Mouse (Mus musculus): ENCODE data around the gene Trmu. TPM values are rescaled to one million over a fixed set of nuclear protein-coding genes. Genes with fewer than 3 reads are reported as not detected.

The Trmu gene
- polyA plus RNA-seq (2014; fragmentation: Nextera tagmentation; extraction: Ambion mirVana): 30.4 and 34.6 TPM in 2 replicates

DNA sequence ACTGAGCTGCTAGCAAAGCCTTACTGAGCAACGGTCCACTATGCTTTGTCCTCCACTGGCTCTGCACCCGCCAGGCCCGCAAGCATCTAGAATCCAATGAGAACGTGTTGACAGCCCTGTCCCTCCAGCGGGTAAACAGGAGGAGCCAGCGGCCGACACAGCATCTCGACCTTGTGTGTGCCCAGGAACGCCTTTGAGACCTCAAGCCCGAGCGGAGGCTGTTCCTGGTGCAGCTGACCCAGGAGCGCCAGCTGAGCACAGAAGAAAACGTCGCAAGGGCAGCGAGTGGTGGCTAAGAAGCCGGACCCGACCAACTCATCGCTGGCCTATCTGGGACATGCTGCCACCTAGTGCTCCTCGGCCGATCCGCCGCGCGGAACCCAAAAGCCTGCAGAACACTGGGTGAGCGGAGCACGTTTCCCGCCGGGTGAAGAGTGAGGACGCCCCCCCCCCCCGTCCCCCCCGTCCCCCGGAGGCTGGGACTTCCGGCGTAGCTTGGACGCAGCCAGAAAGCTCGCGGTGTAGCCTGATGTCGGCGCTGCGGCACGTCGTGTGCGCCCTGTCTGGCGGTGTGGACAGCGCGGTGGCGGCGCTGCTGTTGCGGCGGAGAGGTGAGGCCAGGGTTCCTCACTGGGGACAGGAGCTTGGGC, at the start of gene Trmu:
Trmu (plus strand) TSS at position 465 of the 650 bp plus-strand sequence.
- no peaks in the 10 kb centered on the region; the same call in 1 of the 2 replicates for H3K27me3 ChIP-seq (ENCODE audit: control insufficient read depth, insufficient read depth, low read length)

DNA sequence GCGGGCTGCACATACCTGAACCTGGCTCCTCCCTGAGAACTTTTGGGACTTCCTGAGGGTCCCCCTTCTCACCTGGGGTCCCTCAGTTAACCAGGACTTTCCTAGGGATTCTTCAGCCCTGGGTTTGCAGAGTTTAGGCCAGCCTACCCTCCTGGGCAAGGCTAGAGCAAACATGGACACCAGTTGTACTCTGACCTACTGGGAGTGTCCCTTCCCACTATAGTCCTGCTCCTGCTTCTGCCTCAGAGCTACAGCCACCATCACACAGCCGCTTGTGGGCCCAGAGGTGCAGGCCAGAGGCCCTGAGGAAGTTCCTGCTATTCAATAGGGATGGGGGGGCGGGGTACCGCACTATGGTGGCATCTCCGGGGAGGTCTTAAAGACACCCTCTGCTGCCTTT, 49.6 kb upstream of the Trmu start:
- no peak overlapping the region for H3K4me2 ChIP-seq (replicated peaks; ENCODE audit: low read depth, low read length)
- WGBS: 78% methylated on average over 5 of the region's 5 CpGs
- peaks cover 2% of the 10 kb centered on the region; the same call in 1 of the 2 replicates for H3K27me3 ChIP-seq (ENCODE audit: control insufficient read depth, insufficient read depth, low read length)
- no peak overlapping the region for H3K9ac ChIP-seq (ENCODE audit: low read depth, low read length)
- DNase-seq (ENCODE audit: low spot score): no peak
- H3K27ac ChIP-seq (ENCODE audit: low read depth, low read length): no peak overlapping the region
- H3K4me1 ChIP-seq (replicated peaks; ENCODE audit: control insufficient read depth, insufficient read depth, low read length): no peaks in the 10 kb centered on the region
- H3K9me3 ChIP-seq (ENCODE audit: control insufficient read depth, low read length): no peaks in the 10 kb centered on the region
- H3K4me3 ChIP-seq (ENCODE audit: low read depth, low read length): no peak overlapping the region
- ATAC-seq (ENCODE audit: low FRiP score): no peak
- no peaks in the 10 kb centered on the region for H3K36me3 ChIP-seq (ENCODE audit: control insufficient read depth, insufficient read depth, low read length)

More for the DNA sequence above, at the start of gene Trmu:
- DNase-seq (ENCODE audit: low spot score) (peak; percentile 93), ATAC-seq (ENCODE audit: low FRiP score) (peak; percentile 95)
- 2% methylated on average over 46 of the region's 50 CpGs for WGBS
- Histone ChIP-seq H3K4me1 (replicated peaks; ENCODE audit: control insufficient read depth, insufficient read depth, low read length) (no peaks in the 10 kb centered on the region), H3K9me3 (ENCODE audit: control insufficient read depth, low read length) (no peaks in the 10 kb centered on the region), H3K27ac (ENCODE audit: low read depth, low read length) (peak within 1 kb of the TSS; percentile 64), H3K9ac (ENCODE audit: low read depth, low read length) (peak within 1 kb of the TSS; percentile 84), H3K4me2 (replicated peaks; ENCODE audit: low read depth, low read length) (peak within 1 kb of the TSS; percentile 88), H3K4me3 (ENCODE audit: low read depth, low read length) (peak within 1 kb of the TSS; percentile 78), H3K36me3 (ENCODE audit: control insufficient read depth, insufficient read depth, low read length) (0 out of 2 replicates have a peak, but pooled peaks cover 7% of the 10 kb centered on the region)

DNA sequence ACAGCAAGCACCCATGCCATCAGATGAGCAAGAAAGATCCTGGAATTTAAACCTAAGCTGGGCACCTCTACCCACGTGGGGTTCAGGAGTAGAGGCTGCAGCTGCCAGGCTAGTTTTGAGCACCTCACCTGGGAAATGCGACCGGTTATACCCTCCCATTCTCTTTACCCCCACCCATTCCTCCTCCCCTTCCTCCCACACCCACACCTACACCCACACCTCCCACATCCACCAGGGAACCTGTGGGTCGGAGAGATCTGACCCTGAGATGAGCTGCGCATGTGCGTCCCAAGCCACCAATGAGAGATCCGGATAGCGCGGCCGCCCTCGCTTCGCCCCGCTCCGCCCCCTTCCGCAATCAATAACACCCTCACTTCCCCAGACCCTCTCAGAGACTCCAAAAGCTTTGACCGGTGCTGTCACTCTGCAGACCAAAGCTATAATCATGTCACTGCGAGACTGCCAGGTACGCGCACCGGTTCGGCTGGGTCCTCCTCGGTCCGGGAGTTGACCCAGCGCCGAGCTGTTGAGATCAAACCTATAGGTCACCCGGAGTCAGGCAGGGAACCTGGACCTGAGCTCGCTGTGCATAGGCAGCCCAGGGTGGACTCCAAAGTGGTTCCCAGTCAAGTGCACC, 47.0 kb upstream of the Trmu start, which contains the start of gene Ttc38:
Ttc38 (plus strand) TSS at position 353 of the 637 bp plus-strand sequence.
- Histone ChIP-seq H3K27ac (ENCODE audit: low read depth, low read length) (no peak within 1 kb of the TSS), H3K4me2 (replicated peaks; ENCODE audit: low read depth, low read length) (peak within 1 kb of the TSS; percentile 67), H3K27me3 (ENCODE audit: control insufficient read depth, insufficient read depth, low read length) (no peaks in the 10 kb centered on the region), H3K9me3 (ENCODE audit: control insufficient read depth, low read length) (no peaks in the 10 kb centered on the region), H3K4me3 (ENCODE audit: low read depth, low read length) (peak within 1 kb of the TSS; percentile 35), H3K9ac (ENCODE audit: low read depth, low read length) (peak within 1 kb of the TSS; percentile 24; the same call in 1 of the 2 replicates), H3K4me1 (replicated peaks; ENCODE audit: control insufficient read depth, insufficient read depth, low read length) (no peaks in the 10 kb centered on the region), H3K36me3 (ENCODE audit: control insufficient read depth, insufficient read depth, low read length) (no peaks in the 10 kb centered on the region)
- ATAC-seq (ENCODE audit: low FRiP score) (peak; percentile 89), DNase-seq (ENCODE audit: low spot score) (peak; percentile 81)
- 2% methylated on average over 27 of the region's 27 CpGs for WGBS

DNA sequence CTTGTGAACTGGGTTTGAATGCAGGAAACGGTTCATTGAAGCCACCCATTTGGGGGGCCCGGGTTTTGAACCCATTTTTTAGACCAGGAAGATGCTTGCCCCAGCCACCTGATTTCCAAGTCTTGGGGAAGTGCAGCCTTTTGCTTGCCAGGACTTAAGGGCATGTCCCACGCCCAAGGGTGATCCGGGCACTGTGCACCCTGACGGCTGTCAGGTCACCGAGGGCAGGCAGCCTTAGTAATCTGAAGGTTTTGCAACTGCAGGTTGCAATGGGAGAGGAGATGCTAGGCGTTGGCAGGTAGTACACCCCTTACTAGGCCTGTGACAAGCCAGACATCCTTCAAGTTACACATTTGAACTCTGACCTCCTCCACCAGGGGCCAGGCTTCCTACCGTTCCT, 46.5 kb upstream of the Trmu start:
- ATAC-seq (ENCODE audit: low FRiP score): no peak
- 52% methylated on average over 8 of the region's 8 CpGs for WGBS
- no peaks in the 10 kb centered on the region for H3K36me3 ChIP-seq (ENCODE audit: control insufficient read depth, insufficient read depth, low read length)

DNA sequence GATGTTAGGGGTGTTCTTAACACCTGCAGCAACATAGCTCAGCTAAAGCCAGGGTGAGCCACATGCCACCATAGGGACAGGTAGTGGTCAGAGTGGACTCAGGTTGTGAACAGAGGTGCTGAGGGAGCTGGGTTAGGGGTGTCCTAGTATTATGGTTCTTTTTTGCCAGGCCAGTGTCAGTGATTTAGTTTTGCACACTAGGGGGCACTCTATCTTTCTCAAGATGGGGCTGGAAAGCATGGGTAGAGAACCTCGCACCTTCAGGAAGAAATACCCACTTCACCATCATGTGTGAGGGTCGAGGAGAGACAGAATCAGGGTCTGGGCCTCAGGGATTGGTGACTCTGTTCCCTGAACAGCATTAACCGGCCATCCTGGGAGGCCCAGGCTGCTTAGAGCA, 43.8 kb upstream of the Trmu start:
- 58% methylated on average over 3 of the region's 3 CpGs for WGBS
- Histone ChIP-seq H3K4me2 (replicated peaks; ENCODE audit: low read depth, low read length) (no peak overlapping the region), H3K27ac (ENCODE audit: low read depth, low read length) (no peak overlapping the region), H3K9me3 (ENCODE audit: control insufficient read depth, low read length) (no peaks in the 10 kb centered on the region), H3K9ac (ENCODE audit: low read depth, low read length) (no peak overlapping the region), H3K36me3 (ENCODE audit: control insufficient read depth, insufficient read depth, low read length) (no peaks in the 10 kb centered on the region), H3K4me1 (replicated peaks; ENCODE audit: control insufficient read depth, insufficient read depth, low read length) (no peaks in the 10 kb centered on the region), H3K27me3 (ENCODE audit: control insufficient read depth, insufficient read depth, low read length) (no peaks in the 10 kb centered on the region), H3K4me3 (ENCODE audit: low read depth, low read length) (no peak overlapping the region)
- ATAC-seq (ENCODE audit: low FRiP score) (no peak), DNase-seq (ENCODE audit: low spot score) (no peak)

More for the DNA sequence above, 46.5 kb upstream of the Trmu start:
- no peak for DNase-seq (ENCODE audit: low spot score)
- Histone ChIP-seq H3K9ac (ENCODE audit: low read depth, low read length) (no peak overlapping the region; the same call in 1 of the 2 replicates), H3K27me3 (ENCODE audit: control insufficient read depth, insufficient read depth, low read length) (no peaks in the 10 kb centered on the region), H3K4me3 (ENCODE audit: low read depth, low read length) (peak overlapping the region; percentile 35), H3K27ac (ENCODE audit: low read depth, low read length) (no peak overlapping the region), H3K9me3 (ENCODE audit: control insufficient read depth, low read length) (no peaks in the 10 kb centered on the region), H3K4me2 (replicated peaks; ENCODE audit: low read depth, low read length) (peak overlapping the region; percentile 67), H3K4me1 (replicated peaks; ENCODE audit: control insufficient read depth, insufficient read depth, low read length) (no peaks in the 10 kb centered on the region)

DNA sequence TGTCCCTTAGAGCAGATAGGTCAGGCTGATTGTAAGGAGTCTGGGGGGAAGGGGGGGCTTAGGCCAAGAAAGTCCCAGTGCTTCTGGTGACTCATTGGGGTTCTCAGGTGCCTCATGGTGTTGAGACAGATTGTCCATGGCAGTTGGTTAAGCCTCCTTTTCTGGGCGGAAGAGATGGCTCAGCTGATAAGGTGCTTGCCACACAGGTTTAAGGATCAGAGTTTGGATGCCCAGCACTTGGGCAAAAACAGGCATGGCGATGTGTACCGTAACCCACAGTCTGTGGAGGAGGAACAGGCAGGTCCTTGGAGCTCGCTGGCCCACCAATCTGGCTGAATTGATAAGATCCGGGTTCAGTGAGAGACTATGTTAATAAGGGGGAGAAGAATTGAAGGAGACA, 42.2 kb upstream of the Trmu start:
- 96% methylated on average over 5 of the region's 5 CpGs for WGBS
- Histone ChIP-seq H3K27me3 (ENCODE audit: control insufficient read depth, insufficient read depth, low read length) (no peaks in the 10 kb centered on the region), H3K9me3 (ENCODE audit: control insufficient read depth, low read length) (no peaks in the 10 kb centered on the region), H3K4me3 (ENCODE audit: low read depth, low read length) (no peak overlapping the region), H3K36me3 (ENCODE audit: control insufficient read depth, insufficient read depth, low read length) (no peaks in the 10 kb centered on the region), H3K9ac (ENCODE audit: low read depth, low read length) (no peak overlapping the region), H3K27ac (ENCODE audit: low read depth, low read length) (no peak overlapping the region), H3K4me2 (replicated peaks; ENCODE audit: low read depth, low read length) (no peak overlapping the region), H3K4me1 (replicated peaks; ENCODE audit: control insufficient read depth, insufficient read depth, low read length) (no peaks in the 10 kb centered on the region)
- no peak for ATAC-seq (ENCODE audit: low FRiP score)
- DNase-seq (ENCODE audit: low spot score): no peak

DNA sequence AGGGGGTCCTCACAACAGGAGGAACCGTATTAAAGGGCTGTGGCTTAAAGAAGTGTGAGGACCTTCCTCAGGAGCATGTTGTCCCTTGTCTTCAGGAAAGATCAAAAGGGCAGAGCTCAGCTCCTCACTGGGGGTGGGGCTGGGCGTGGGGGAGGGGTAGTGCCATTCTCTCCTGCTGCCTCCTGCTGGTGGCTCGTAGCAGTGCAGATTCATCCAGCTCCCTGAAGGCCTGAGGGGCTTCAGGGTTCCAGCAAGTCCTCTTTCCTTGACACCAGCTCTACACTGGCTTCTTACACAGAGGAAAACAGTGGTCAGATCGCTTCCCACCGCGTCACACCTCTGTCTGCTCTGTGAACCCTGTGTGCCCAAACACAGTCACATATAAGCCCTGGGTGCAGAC, 38.1 kb upstream of the Trmu start:
- H3K9ac ChIP-seq (ENCODE audit: low read depth, low read length): no peak overlapping the region
- H3K9me3 ChIP-seq (ENCODE audit: control insufficient read depth, low read length): no peaks in the 10 kb centered on the region
- WGBS: 34% methylated on average over 6 of the region's 6 CpGs
- no peak overlapping the region for H3K4me3 ChIP-seq (ENCODE audit: low read depth, low read length)
- H3K4me1 ChIP-seq (replicated peaks; ENCODE audit: control insufficient read depth, insufficient read depth, low read length): no peaks in the 10 kb centered on the region
- no peaks in the 10 kb centered on the region for H3K27me3 ChIP-seq (ENCODE audit: control insufficient read depth, insufficient read depth, low read length)
- no peaks in the 10 kb centered on the region for H3K36me3 ChIP-seq (ENCODE audit: control insufficient read depth, insufficient read depth, low read length)
- no peak overlapping the region for H3K27ac ChIP-seq (ENCODE audit: low read depth, low read length)
- ATAC-seq (ENCODE audit: low FRiP score) (no peak), DNase-seq (ENCODE audit: low spot score) (peak; percentile 64)
- H3K4me2 ChIP-seq (replicated peaks; ENCODE audit: low read depth, low read length): no peak overlapping the region

DNA sequence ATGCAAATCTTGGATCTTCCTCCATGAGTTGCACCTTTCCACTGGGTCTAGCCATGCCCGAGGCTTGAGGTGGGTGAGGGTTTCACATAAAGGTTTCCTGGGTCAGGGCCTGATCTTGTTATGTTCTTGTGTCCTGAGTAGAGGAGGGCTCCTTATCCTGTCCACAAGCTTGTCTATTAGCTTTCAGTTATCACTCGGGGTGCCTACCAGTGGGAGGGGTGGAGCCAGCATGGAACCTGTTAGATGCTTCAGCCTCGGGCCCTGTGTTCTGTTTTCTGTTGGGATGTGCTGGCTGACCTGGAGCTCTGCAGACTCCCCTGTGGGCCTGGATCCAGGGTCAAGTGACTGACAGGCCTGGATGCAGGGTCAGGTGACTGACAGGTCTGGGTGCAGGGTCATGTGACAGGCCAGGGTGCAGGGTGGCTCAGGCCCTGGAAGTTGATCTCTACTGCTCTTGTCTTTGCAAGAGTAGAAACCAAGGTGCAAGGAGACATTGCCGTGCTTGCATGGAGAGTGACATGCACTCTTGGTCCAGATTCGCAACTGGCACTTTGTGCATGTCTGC, 37.2 kb upstream of the Trmu start:
- ATAC-seq (ENCODE audit: low FRiP score) (no peak), DNase-seq (ENCODE audit: low spot score) (no peak)
- Histone ChIP-seq H3K9ac (ENCODE audit: low read depth, low read length) (no peak overlapping the region), H3K27ac (ENCODE audit: low read depth, low read length) (no peak overlapping the region), H3K4me1 (replicated peaks; ENCODE audit: control insufficient read depth, insufficient read depth, low read length) (no peaks in the 10 kb centered on the region), H3K36me3 (ENCODE audit: control insufficient read depth, insufficient read depth, low read length) (no peaks in the 10 kb centered on the region), H3K4me3 (ENCODE audit: low read depth, low read length) (no peak overlapping the region), H3K4me2 (replicated peaks; ENCODE audit: low read depth, low read length) (no peak overlapping the region), H3K27me3 (ENCODE audit: control insufficient read depth, insufficient read depth, low read length) (no peaks in the 10 kb centered on the region), H3K9me3 (ENCODE audit: control insufficient read depth, low read length) (no peaks in the 10 kb centered on the region)
- 73% methylated on average over 5 of the region's 5 CpGs for WGBS

Data from hindbrain, embryonic 11.5 days (tissue).